Mouse (Mus musculus): ENCODE measurements around the gene Asb13. TPM values are rescaled to one million over a fixed set of nuclear protein-coding genes. Genes with fewer than 3 reads are reported as not detected.
A peak's percentile ranks its signal among the peaks of the same experiment; 100 is the strongest.

The Asb13 gene
- total and polyA plus RNA-seq, 2 experiments from 2014 or later: 10.9 to 17.3 TPM

DNA sequence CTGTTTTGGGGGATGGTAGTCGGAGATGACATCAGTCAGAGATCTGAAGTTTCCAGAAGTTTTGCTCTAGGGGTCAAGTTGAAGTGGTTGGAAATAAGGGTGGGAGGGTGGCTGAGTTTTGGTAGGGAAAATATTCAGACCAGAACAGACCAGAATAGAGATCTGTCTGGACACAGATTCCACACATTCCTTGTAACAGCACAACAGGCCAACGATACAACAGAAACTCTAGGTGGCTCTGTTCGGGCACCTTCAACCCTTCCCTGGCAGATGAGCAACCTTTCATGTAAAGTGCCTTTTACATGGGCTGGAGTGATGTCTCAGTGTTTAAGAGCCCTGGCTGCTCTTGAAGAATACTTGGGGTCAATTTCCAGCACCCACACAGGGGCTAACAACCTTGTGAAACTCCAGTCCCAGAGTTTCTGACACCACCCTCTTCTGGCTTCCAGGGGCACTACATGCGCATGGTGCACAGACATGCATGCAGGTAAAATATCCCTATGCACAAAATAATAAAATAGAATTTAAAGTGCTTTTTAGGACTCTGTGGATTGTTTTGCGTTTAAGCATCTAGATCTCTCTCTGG is 33.5 kb downstream of the Asb13 start:
- DNase-seq (ENCODE audit: low spot score) (no peak), ATAC-seq (ENCODE audit: low FRiP score) (no peak)
- H3K27ac ChIP-seq (ENCODE audit: low read depth, low read length): no peak overlapping the region
- H3K4me3 ChIP-seq (ENCODE audit: low read depth, low read length): no peak overlapping the region
- H3K4me2 ChIP-seq (ENCODE audit: low read depth, low read length, poor library complexity, severe bottlenecking): no peak overlapping the region
- 88% methylated on average over 5 of the region's 5 CpGs for WGBS
- H3K4me1 ChIP-seq (ENCODE audit: insufficient read depth, low read length): no peaks in the 10 kb centered on the region
- peak; percentile 35 for TF ChIP-seq CTCF (IDR thresholded peaks at IDR 0.05)
- no peaks in the 10 kb centered on the region for H3K27me3 ChIP-seq (ENCODE audit: insufficient read depth, low read length)
- no peaks in the 10 kb centered on the region for H3K9me3 ChIP-seq (ENCODE audit: low read length)
- H3K9ac ChIP-seq (replicated peaks; ENCODE audit: low read length, poor library complexity, severe bottlenecking): no peak overlapping the region
- H3K36me3 ChIP-seq (ENCODE audit: insufficient read depth, low read length): no peaks in the 10 kb centered on the region

DNA sequence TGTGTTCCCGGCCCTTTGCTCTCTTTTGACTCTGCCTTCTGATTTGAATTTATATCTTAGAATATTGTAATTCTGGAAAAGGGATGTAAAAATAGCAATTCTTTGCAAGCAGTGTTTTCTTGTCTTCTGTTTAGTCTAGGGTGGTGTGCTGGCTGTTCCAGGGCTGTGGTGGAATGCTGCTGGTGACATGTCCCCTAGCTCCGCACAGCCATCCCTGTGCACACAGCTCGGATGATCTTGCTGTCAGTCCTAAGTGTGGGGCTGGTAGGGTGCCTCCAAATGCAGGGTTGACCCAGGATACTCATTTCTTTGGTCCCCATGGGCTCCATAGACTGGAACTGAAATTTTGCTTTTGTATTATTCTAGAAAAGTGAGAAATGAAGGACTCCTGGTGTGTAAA is 34.2 kb downstream of the Asb13 start:
- DNase-seq (ENCODE audit: low spot score): no peak
- no peaks in the 10 kb centered on the region for H3K9me3 ChIP-seq (ENCODE audit: low read length)
- H3K9ac ChIP-seq (replicated peaks; ENCODE audit: low read length, poor library complexity, severe bottlenecking): no peak overlapping the region
- ATAC-seq (ENCODE audit: low FRiP score): no peak
- H3K27ac ChIP-seq (ENCODE audit: low read depth, low read length): no peak overlapping the region
- H3K4me2 ChIP-seq (ENCODE audit: low read depth, low read length, poor library complexity, severe bottlenecking): no peak overlapping the region
- no peaks in the 10 kb centered on the region for H3K27me3 ChIP-seq (ENCODE audit: insufficient read depth, low read length)
- no peaks in the 10 kb centered on the region for H3K4me1 ChIP-seq (ENCODE audit: insufficient read depth, low read length)
- no peaks in the 10 kb centered on the region for H3K36me3 ChIP-seq (ENCODE audit: insufficient read depth, low read length)
- TF ChIP-seq CTCF (IDR thresholded peaks at IDR 0.05): no peak
- no peak overlapping the region for H3K4me3 ChIP-seq (ENCODE audit: low read depth, low read length)
- WGBS: 92% methylated on average over 3 of the region's 3 CpGs

DNA sequence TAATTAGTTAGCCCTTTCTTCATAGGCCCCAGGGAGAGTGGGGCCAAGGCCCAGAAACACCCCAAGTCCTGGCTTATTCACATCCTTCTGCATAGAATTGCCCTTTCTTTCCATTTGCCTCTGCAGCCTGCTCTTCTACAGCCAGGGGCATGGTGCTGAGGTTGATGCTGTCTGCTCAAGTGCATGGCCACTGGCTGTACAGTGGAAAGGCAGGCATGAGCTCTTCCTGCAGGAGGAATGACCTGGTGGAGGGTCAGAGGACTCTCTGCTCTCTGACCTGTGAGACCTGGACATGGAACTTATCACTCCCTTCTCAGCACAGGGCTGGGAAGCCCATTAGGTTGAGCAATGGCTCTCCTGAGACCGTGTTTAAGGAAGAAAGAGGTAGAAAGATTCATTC is 35.8 kb downstream of the Asb13 start:
- DNase-seq (ENCODE audit: low spot score): no peak
- H3K9me3 ChIP-seq (ENCODE audit: low read length): no peaks in the 10 kb centered on the region
- H3K4me1 ChIP-seq (ENCODE audit: insufficient read depth, low read length): no peaks in the 10 kb centered on the region
- 80% methylated on average over 1 of the region's 1 CpGs for WGBS
- ATAC-seq (ENCODE audit: low FRiP score): no peak
- H3K27me3 ChIP-seq (ENCODE audit: insufficient read depth, low read length): no peaks in the 10 kb centered on the region
- no peak overlapping the region for H3K27ac ChIP-seq (ENCODE audit: low read depth, low read length)
- no peak overlapping the region for H3K4me2 ChIP-seq (ENCODE audit: low read depth, low read length, poor library complexity, severe bottlenecking)
- no peaks in the 10 kb centered on the region for H3K36me3 ChIP-seq (ENCODE audit: insufficient read depth, low read length)
- no peak overlapping the region for H3K9ac ChIP-seq (replicated peaks; ENCODE audit: low read length, poor library complexity, severe bottlenecking)
- no peak for TF ChIP-seq CTCF (IDR thresholded peaks at IDR 0.05)
- H3K4me3 ChIP-seq (ENCODE audit: low read depth, low read length): no peak overlapping the region

DNA sequence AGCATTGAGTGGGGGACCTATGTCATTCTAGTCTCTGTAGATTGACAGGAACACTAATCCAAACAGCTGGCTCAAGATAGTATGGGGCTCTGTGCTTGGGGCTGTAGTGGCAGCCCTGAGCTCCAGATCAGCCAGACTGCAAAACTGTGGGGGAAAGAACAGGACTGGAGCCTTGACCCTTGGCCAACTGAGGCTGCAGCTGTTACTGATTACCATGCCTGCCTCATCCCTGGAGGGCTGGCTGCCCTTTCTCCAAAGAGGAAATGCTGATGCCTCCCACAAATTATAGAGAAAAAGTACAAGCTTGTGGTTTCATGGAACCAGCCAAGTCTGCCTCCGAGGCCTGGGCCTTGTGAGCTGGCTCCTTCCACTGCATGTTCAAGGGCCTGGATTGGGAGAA is 36.2 kb downstream of the Asb13 start:
- H3K4me3 ChIP-seq (ENCODE audit: low read depth, low read length): no peak overlapping the region
- H3K27me3 ChIP-seq (ENCODE audit: insufficient read depth, low read length): no peaks in the 10 kb centered on the region
- H3K36me3 ChIP-seq (ENCODE audit: insufficient read depth, low read length): no peaks in the 10 kb centered on the region
- DNase-seq (ENCODE audit: low spot score): no peak
- no peak for ATAC-seq (ENCODE audit: low FRiP score)
- no peaks in the 10 kb centered on the region for H3K4me1 ChIP-seq (ENCODE audit: insufficient read depth, low read length)
- no peak for TF ChIP-seq CTCF (IDR thresholded peaks at IDR 0.05)
- no peaks in the 10 kb centered on the region for H3K9me3 ChIP-seq (ENCODE audit: low read length)
- H3K27ac ChIP-seq (ENCODE audit: low read depth, low read length): no peak overlapping the region
- 88% methylated on average over 1 of the region's 1 CpGs for WGBS
- H3K4me2 ChIP-seq (ENCODE audit: low read depth, low read length, poor library complexity, severe bottlenecking): no peak overlapping the region
- H3K9ac ChIP-seq (replicated peaks; ENCODE audit: low read length, poor library complexity, severe bottlenecking): no peak overlapping the region

DNA sequence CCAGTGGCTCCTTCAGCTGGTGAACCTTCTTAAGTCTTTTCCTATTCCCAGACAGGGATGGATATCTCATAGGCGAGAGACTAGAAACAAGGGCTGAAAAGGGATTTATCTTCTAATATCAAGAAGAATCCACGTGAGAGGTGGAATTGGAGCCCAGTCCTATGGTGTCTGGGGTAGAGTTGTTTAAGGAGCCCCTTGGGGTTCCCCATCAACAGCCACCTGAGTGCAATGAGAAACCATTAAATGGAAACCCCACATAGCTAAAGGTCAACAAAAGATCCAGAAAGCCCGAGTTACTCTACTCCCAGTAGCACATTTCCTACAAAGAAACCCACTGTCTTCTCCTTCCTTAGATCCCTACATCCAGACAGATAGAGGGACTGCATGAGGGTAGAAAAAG is 39.3 kb downstream of the Asb13 start:
- H3K9ac ChIP-seq (replicated peaks; ENCODE audit: low read length, poor library complexity, severe bottlenecking): no peak overlapping the region
- WGBS: 86% methylated on average over 3 of the region's 3 CpGs
- no peaks in the 10 kb centered on the region for H3K9me3 ChIP-seq (ENCODE audit: low read length)
- H3K27ac ChIP-seq (ENCODE audit: low read depth, low read length): no peak overlapping the region
- DNase-seq (ENCODE audit: low spot score) (no peak), ATAC-seq (ENCODE audit: low FRiP score) (no peak)
- H3K4me1 ChIP-seq (ENCODE audit: insufficient read depth, low read length): no peaks in the 10 kb centered on the region
- no peak for TF ChIP-seq CTCF (IDR thresholded peaks at IDR 0.05)
- no peaks in the 10 kb centered on the region for H3K36me3 ChIP-seq (ENCODE audit: insufficient read depth, low read length)
- H3K4me3 ChIP-seq (ENCODE audit: low read depth, low read length): no peak overlapping the region
- no peaks in the 10 kb centered on the region for H3K27me3 ChIP-seq (ENCODE audit: insufficient read depth, low read length)
- H3K4me2 ChIP-seq (ENCODE audit: low read depth, low read length, poor library complexity, severe bottlenecking): no peak overlapping the region

DNA sequence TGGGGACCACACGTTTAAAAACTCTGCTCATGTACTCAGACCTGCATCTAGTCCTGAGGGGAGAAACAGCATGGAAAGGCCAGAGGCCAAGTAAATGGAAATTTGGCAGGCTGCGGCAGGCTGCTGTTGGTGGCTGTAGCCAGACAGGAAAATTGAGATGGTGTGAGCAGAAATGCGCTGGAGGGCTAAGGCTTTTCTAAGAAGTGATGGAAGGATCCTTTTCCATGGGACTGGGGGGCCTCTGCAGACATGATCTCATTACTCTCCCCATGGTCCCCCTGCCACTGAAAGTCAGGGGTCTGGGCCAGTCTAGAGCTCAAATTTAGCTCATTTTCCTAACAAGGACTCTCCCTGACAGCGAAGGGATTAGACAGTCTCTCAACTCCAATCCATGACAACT is 39.8 kb downstream of the Asb13 start:
- no peak for ATAC-seq (ENCODE audit: low FRiP score)
- no peak for DNase-seq (ENCODE audit: low spot score)
- WGBS: 71% methylated on average over 4 of the region's 4 CpGs
- Histone ChIP-seq H3K9ac (replicated peaks; ENCODE audit: low read length, poor library complexity, severe bottlenecking) (no peak overlapping the region), H3K36me3 (ENCODE audit: insufficient read depth, low read length) (no peaks in the 10 kb centered on the region), H3K27me3 (ENCODE audit: insufficient read depth, low read length) (no peaks in the 10 kb centered on the region), H3K9me3 (ENCODE audit: low read length) (no peaks in the 10 kb centered on the region), H3K4me2 (ENCODE audit: low read depth, low read length, poor library complexity, severe bottlenecking) (no peak overlapping the region), H3K27ac (ENCODE audit: low read depth, low read length) (no peak overlapping the region), H3K4me3 (ENCODE audit: low read depth, low read length) (no peak overlapping the region), H3K4me1 (ENCODE audit: insufficient read depth, low read length) (no peaks in the 10 kb centered on the region)
- no peak for TF ChIP-seq CTCF (IDR thresholded peaks at IDR 0.05)
